Mouse (Mus musculus) bone marrow macrophage, adult 2 months (primary cell): Measurements from ENCODE around the gene Abhd13. TPM values are rescaled to one million over a fixed set of nuclear protein-coding genes. Genes with fewer than 3 reads are reported as not detected.

ENCODE experiments used
- H3K27ac ChIP-seq: 2 replicates; pipeline ENCODE4 v1.5.1; 2012; ENCODE audit warnings: low read depth, low read length; ENCODE audit not compliant: insufficient read depth
- H3K4me1 ChIP-seq: 2 replicates; pipeline ENCODE4 v1.6.1; 2012; ENCODE audit warnings: low read length; ENCODE audit not compliant: control insufficient read depth, insufficient read depth
- H3K4me3 ChIP-seq: 2 replicates; pipeline ENCODE4 v1.5.1; 2012; ENCODE audit warnings: mild to moderate bottlenecking, low read length, moderate library complexity; ENCODE audit not compliant: insufficient read depth
- CTCF ChIP-seq: IDR thresholded peaks from 2 replicates; pipeline ENCODE4 v1.5.1; 2012; ENCODE audit warnings: low read depth, mild to moderate bottlenecking, low read length, moderate library complexity
- POLR2A ChIP-seq: IDR thresholded peaks from 2 replicates; pipeline ENCODE4 v1.6.1; 2012; ENCODE audit warnings: mild to moderate bottlenecking, low read depth, low read length, borderline replicate concordance
- polyA plus RNA-seq: library from polyadenylated mRNA; stranded (reverse); fragments of >200 nt; gene quantifications from 2 replicates; pipeline ENCODE4 v1.2.4, GENCODE M21; 2012; ENCODE audit not compliant: missing spikeins, insufficient read depth, insufficient read length

The Abhd13 gene
- polyA plus RNA-seq, 1 experiment = 10.9 TPM

DNA sequence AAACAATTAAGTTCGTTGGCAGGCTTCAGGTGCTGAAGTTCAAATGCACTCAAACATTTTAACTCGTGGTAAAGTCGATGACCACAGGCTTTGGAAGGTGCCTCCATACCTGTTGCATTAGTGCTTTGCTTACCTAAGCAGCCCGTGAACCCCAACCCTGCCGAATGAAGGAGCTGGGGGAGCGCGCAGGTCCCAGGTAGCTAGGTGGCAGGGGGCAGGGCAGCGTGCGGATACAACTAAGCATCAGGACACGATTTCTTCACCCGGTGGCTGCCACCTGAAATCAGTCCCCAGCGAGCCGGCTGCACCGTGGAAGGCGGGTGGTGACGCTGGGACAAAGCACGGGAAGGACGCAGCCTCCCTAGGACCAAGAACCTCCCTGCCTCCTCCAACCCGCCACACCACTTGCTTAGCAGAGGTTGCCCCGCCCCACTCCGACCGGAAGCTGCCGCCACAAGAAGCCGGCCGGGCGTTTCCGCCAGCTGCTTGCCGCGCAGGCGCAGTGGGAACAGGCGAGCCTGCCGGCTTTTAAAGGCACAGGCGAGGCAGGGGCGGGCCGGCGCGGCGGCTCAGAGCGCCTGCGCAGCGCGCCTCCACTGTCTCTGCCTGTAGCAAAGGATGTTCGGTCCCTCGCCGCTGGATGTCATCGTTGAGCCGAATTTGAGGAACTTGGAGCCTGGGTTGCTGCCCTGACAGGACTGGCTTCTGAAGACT, 1.5 kb upstream of the Abhd13 start:
- Histone ChIP-seq H3K4me3 (peak overlapping the region; percentile 77), H3K4me1 (peaks cover 22% of the 10 kb centered on the region), H3K27ac (no peak overlapping the region)
- TF ChIP-seq CTCF (peak; percentile 44; the same call in 1 of the 2 replicates), POLR2A (no peak)

DNA sequence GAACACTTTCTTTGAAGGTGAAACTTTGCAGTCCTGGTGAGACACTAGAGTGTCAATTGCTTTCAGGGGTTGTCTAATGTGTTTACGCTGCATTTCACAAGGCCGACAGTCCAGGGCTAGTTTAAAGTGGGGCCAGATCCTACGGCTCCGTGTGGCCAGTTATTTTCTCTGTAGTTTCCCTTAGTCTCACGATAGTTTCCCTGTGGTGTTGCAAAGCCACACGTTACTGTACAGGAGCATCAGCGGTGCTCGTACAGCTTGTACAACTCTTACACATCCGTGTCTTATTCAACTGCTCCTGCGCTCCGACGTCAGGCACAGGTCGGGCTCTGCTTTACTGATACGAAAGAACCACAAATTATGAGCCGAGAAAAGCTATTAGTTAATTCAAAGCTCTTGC, 491 bp upstream of the Abhd13 start:
- peak overlapping the region; percentile 74 for H3K4me3 ChIP-seq
- peak overlapping the region; percentile 53 for H3K27ac ChIP-seq
- no peak for TF ChIP-seq CTCF
- TF ChIP-seq POLR2A = no peak
- peaks cover 24% of the 10 kb centered on the region for H3K4me1 ChIP-seq

DNA sequence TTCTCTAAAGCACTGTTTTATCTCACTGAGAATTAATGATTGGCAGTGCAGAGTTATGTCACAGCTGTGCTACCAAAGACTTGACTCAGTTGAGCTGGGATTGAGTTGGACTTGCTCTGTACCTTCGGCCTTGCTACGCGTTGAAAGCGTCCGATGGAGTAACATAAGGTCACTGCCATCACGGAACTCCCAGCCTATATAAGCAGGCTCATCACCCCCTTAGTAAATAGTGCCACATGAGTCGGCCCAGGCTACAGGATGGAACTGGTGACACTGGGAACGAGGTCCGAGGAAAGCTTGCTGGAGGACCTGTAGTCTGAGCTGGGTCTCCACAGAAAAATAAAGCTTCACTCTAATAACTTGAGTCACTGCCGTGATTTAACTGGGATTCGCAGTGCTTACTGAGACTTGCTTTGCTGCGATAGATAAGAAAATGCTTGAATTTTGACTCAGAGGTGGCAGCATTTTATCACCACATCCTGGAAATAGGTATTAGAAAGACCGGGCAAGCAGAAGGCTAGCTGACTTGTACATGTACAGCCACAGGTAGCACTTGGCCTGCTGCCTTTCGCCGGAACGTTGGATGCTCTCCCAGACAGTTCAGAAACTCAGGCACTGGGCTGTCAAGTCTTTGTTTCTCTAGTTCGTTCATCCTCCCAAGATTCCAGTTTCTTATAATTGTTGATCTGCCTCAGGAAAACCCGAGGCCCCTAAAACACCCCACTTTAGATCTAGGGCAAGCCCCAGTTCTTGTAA, 1.1 kb downstream of the Abhd13 start:
- H3K4me3 ChIP-seq = peak overlapping the region; percentile 74
- 0 out of 2 replicates have a peak overlapping the region, but pooled peaks have one; percentile 5 for H3K27ac ChIP-seq
- TF ChIP-seq CTCF = no peak
- TF ChIP-seq POLR2A = no peak
- peaks cover 24% of the 10 kb centered on the region for H3K4me1 ChIP-seq

DNA sequence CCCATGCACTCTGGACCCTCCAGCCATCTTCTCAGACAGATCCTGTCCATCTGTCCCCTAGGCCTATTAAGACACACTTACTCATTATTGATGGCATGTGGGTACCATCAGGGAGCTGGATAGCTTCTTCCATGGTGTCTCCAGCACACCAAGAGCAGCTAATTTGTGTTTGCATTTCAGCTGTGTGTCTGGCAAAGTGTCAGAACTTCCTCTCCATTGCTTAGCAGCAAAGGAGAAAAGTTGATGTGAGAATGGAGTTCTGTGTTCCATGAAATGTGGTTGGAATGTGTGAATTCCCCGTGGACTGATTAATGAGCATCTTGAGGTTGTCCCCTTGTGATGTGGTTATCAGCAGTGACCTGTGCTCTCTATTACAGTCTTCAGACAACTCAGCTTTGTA, 2.2 kb downstream of the Abhd13 start:
- TF ChIP-seq CTCF (no peak), POLR2A (no peak)
- Histone ChIP-seq H3K4me1 (peaks cover 24% of the 10 kb centered on the region), H3K4me3 (no peak overlapping the region), H3K27ac (no peak overlapping the region)

DNA sequence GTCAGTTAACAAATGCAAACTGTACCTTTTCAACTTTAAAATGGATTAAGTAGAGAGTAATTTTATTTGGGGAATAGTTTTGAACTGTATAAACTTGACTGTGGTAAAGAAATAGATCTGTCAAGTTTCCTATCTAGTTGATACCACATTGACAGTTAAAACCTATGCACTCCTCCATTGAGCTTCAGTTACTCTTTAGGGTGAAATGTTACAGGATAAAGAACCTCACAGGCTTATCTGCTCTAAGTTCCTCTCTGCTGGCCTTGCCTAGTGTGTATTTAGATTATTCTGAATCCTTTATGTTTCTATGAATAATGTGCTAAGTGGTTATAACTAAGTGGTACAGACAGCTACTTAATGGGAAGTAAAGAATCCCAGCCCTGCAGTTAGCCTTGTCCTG, 2.7 kb downstream of the Abhd13 start:
- H3K4me1 ChIP-seq = peaks cover 24% of the 10 kb centered on the region
- TF ChIP-seq POLR2A (no peak), CTCF (no peak)

DNA sequence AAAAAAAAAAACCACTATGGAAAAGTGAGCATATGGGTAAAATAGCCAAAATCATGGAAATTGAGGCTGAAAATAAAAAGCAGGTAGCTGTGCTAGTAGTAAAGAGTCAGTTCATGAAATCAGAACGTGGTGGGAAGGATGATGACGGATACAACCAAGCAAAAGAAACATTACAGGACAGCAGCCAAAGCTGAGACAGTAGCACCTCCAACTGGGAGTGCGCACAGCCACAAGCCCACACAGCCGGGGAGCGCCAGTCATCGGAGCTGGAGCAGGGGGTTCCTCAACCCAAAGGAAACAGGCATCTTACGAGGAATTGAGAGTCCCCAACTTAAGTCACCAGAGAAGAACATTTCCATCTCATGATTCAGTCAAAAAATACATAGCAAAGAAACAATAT, 26.6 kb downstream of the Abhd13 start:
- Histone ChIP-seq H3K27ac (no peak overlapping the region), H3K4me1 (peaks cover 15% of the 10 kb centered on the region), H3K4me3 (no peak overlapping the region)
- TF ChIP-seq POLR2A = no peak
- no peak for TF ChIP-seq CTCF

More for the DNA sequence above, 2.7 kb downstream of the Abhd13 start:
- H3K27ac ChIP-seq = no peak overlapping the region
- no peak overlapping the region for H3K4me3 ChIP-seq

DNA sequence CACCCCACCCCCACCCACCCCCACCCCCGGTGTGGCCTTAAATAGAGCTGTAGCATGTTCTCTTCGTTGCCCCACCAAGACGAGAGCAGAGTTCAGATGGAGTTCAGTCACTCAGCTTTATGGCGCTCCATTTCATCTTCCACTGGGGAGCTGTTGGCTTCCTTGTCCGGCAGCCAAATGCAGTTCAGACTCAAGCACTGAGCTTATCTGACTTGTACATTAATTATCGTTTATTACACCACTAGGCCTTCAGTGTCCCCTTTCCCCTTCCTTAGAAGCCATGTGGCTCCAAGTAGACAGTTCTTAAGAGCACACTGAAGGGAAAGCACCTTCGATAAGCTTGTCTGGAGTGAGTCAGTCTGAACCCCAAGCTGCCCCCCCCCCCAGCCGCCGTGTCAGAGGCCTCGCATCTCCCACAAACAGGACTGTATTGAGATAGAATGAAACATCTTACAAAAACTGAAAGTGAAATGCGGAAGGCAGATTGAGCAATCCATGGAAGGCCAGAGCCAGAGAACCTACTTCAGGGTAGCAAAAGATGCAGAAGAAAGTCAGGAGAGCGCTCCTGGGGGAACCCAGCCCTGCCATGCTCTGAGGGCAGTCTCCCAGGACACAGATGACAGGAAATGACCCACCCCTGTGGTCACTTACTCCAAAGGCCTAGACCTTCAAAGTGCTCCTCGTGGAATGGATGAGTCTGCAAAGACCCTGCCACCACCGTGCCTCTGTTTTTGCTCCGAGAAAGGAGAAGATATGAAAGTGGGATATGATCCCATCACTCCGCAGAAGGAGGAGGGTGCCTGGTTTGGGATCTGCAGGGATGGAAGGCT, 28.9 kb downstream of the Abhd13 start, which contains the start of gene Tnfsf13b:
Gene Tnfsf13b, plus strand, starts transcription at position 312 of the 830 bp plus-strand sequence.
- Histone ChIP-seq H3K27ac (peak within 1 kb of the TSS; percentile 47), H3K4me1 (peaks cover 15% of the 10 kb centered on the region), H3K4me3 (peak within 1 kb of the TSS; percentile 59)
- TF ChIP-seq POLR2A = no peak
- TF ChIP-seq CTCF = no peak

DNA sequence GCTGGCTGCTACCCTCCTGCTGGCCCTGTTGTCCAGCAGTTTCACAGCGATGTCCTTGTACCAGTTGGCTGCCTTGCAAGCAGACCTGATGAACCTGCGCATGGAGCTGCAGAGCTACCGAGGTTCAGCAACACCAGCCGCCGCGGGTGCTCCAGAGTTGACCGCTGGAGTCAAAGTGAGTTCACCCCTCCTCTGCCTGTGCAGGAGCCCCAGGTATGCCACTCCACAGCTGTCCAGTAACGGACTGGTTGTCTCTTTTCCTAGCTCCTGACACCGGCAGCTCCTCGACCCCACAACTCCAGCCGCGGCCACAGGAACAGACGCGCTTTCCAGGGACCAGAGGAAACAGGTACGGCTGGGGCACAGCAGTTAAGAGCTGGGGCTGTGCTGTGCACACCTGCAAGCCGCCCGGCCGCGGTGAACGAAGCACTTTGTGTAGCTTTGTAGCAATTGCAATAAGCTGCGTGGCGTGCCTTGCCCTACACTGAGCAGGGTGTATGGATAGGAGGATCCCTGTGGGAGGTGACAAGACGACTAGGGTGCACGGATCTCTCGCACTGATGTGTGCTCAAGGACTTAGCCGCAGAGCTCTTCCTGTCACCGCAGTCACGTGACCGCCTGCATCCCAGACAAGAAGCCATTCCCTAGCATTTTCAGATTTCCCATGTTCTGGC, 29.6 kb downstream of the Abhd13 start:
- Histone ChIP-seq H3K27ac (peak overlapping the region; percentile 39; the same call in 1 of the 2 replicates), H3K4me1 (peaks cover 15% of the 10 kb centered on the region), H3K4me3 (peak overlapping the region; percentile 59)
- TF ChIP-seq CTCF (no peak), POLR2A (no peak)

DNA sequence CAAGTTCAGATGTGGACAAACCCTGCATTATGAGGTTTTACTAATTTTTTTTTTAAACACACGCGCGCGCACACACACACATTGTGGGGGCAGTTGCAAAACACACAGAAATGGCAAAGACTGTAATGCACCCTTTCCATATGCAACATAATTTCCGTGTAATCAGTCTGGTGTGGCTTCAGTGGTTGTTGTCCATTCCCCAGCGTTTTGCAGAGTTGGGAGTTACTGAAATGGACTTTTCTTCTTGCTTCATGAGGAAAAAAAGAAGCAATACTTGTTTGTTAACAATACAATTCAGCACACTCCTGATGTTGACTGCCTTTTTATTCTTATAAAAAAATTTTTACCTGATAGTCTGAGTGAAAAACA, 30.1 kb downstream of the Abhd13 start:
- Histone ChIP-seq H3K4me3 (peak overlapping the region; percentile 59), H3K4me1 (peaks cover 15% of the 10 kb centered on the region), H3K27ac (no peak overlapping the region)
- TF ChIP-seq CTCF = no peak
